Mouse (Mus musculus) stomach, postnatal 0 days (tissue): ENCODE measurements around the gene Kiss1r.

Experiments
- CTCF ChIP-seq: IDR thresholded peaks from 2 replicates; pipeline ENCODE4 v1.5.1; 2016; ENCODE audit warnings: antibody characterized with exemption, low read depth, mild to moderate bottlenecking, moderate library complexity
- EP300 ChIP-seq: optimal IDR thresholded peaks from 2 replicates; pipeline ENCODE3; 2016; ENCODE audit warnings: antibody characterized with exemption

GRCm38 (mm10) chr10:79947502-79947901, 30.7 kb downstream of the Kiss1r start:
- no peak for TF ChIP-seq CTCF
- no peak for TF ChIP-seq EP300
